Mouse (Mus musculus): ENCODE results near the gene Cinp.

DNA sequence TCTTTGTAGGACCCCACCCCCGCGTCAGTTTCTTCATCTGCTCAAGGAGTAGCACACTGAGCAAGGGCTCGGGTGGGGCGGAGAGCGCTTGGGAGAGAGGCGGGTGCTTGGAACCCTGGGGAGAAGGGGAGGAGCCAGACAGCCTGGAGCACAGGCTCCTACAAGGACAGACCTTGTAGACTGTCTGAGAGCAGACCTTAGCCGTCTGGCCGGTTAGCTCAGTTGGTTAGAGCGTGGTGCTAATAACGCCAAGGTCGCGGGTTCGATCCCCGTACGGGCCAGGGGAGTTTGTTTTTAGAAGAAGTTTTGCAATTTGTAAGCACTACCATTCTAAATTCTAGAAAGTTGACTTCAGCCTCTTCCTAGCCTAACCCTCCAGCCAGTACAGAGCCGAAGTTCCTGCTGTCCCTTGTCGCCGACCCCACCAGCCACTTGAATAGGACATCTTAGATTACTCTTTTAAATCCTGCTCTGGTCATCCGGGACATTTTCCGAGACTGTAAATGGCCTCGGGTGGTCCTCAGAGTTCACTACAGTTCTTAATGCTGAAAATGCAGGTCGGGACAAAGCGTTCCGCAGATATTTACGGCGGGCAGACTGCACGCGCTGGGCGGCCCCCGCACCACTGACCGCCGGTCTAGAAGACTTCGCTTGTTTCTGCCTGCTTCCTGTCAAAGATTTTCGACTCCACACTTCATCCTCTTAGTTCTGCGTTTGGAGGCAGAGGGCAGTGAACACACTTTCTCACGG, 43.6 kb downstream of the Cinp start:
- TF ChIP-seq POLR2A (IDR thresholded peaks at IDR 0.05; ENCODE audit: low read depth, low read length) = 0 out of 2 replicates have a peak, but pooled peaks have one; percentile 30
- no peak for TF ChIP-seq CTCF (IDR thresholded peaks at IDR 0.05; ENCODE audit: extremely low read depth, insufficient read length, insufficient replicate concordance, low read depth, low read length)

Measured in small intestine, adult 2 months (tissue).